Mouse (Mus musculus) stomach, postnatal 0 days (tissue): Measurements from ENCODE around the gene Rnf212.
A peak's percentile ranks its signal among the peaks of the same experiment; 100 is the strongest.
"Not testable (repeated sequence)": the region's sequence is repeated elsewhere in the genome, so short reads cannot be mapped to it uniquely, and the experiment has no call there.

Experiments
- CTCF ChIP-seq: IDR thresholded peaks from 2 replicates; pipeline ENCODE4 v1.5.1; 2016; ENCODE audit warnings: antibody characterized with exemption, low read depth, mild to moderate bottlenecking, moderate library complexity
- EP300 ChIP-seq: optimal IDR thresholded peaks from 2 replicates; pipeline ENCODE3; 2016; ENCODE audit warnings: antibody characterized with exemption

- not testable (repeated sequence) for TF ChIP-seq EP300
- TF ChIP-seq CTCF: peak; percentile 73
Observed at GRCm38 (mm10) chr5:108790385-108790784, 15.6 kb upstream of the Rnf212 start.
